Mouse (Mus musculus): ENCODE data around the gene Cdc42. TPM values are rescaled to one million over a fixed set of nuclear protein-coding genes. Genes with fewer than 3 reads are reported as not detected.

Gene Cdc42
- polyA plus RNA-seq, 1 experiment from 2014 or later, result 680 TPM

DNA sequence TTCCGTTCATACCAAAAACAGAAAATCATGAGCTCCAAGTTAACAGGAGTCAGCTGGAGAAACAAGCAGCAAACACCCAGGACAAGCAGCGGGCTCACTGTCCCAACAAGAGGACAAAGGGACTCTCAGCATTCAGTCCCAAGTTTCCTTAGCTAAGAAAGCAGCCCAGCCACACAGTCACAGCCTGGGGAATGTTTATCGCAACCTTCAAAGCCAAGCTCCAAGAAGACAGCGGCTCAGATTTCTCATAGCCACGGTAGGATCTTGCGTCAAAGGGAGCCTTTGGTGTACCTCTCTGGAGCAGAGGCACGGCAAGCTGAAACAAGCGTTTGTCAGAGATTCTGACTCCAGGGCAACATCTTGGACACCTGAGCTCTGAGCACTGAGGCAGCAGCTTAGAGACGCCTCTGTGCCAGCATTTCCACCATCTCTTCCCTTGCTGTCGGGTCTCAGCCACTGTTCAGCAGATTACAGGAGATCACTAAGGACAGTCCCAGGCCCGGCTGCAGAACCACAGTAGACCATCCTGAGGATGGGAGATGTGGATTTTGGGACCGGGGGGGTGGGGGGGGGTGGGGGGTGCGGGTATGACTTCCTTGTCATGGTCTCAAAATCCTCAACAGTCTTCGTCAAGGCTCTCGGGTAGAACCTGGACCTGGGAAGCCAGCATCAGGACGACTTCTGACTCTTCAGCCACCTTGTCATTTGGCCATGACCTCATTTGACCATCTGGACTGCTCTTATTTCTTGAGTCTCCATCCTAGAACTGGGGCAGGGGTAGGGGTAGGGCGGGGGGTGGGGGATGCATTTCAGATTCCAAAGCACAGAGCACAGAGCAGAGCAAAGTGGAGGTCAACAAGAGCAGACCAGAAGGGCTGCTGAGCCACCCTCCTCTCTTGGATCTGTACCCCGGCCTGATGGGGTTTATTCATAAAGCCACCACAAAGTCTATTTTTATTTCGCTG lies 18.1 kb upstream of the Cdc42 start:
- Histone ChIP-seq H3K9me3 (ENCODE audit: control insufficient read depth, low read length) (no peaks in the 10 kb centered on the region), H3K4me2 (replicated peaks; ENCODE audit: low read depth, low read length) (no peak overlapping the region)

DNA sequence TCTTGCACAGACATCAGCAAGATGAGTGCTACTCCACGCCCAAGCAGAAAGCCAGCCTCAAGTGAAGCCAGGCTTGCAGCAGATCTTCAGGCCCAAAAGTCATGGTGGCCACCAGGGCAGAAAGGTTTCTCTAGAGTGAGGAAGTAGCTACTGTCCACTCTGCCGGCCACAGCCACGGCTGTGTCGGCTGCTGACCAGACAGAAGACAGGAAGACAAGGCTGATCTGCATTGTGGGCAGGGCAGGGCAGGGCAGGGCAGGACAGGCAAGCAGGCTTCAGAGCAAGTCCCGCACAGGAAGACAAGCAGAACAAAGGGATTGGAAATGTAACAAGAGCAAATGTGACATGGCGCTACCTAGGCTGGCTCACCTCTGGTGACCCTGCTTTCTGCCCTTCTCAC lies 16.2 kb upstream of the Cdc42 start:
- no peak overlapping the region for H3K4me3 ChIP-seq (ENCODE audit: low read length)
- H3K36me3 ChIP-seq (ENCODE audit: control insufficient read depth, insufficient read depth, low read length), result no peaks in the 10 kb centered on the region
- H3K4me2 ChIP-seq (replicated peaks; ENCODE audit: low read depth, low read length), result no peak overlapping the region
- 47% methylated on average over 6 of the region's 6 CpGs for WGBS
- H3K27me3 ChIP-seq (ENCODE audit: control insufficient read depth, insufficient read depth, low read length), result no peaks in the 10 kb centered on the region
- no peak for ATAC-seq (ENCODE audit: low FRiP score, low TSS enrichment)
- peaks cover 13% of the 10 kb centered on the region; the same call in 1 of the 2 replicates for H3K4me1 ChIP-seq (ENCODE audit: control insufficient read depth, insufficient read depth, low read length)
- H3K9me3 ChIP-seq (ENCODE audit: control insufficient read depth, low read length), result no peaks in the 10 kb centered on the region
- H3K9ac ChIP-seq (ENCODE audit: low read depth, low read length), result no peak overlapping the region
- H3K27ac ChIP-seq (ENCODE audit: low read depth, low read length), result 0 out of 2 replicates have a peak overlapping the region, but pooled peaks have one; percentile 17

More for the DNA sequence above, 18.1 kb upstream of the Cdc42 start:
- whole genome bisulfite sequencing, result 31% methylated on average over 19 of the region's 19 CpGs
- no peak overlapping the region for H3K4me3 ChIP-seq (ENCODE audit: low read length)
- H3K27ac ChIP-seq (ENCODE audit: low read depth, low read length), result peak overlapping the region; percentile 74; the same call in 1 of the 2 replicates
- no peaks in the 10 kb centered on the region for H3K27me3 ChIP-seq (ENCODE audit: control insufficient read depth, insufficient read depth, low read length)
- H3K4me1 ChIP-seq (ENCODE audit: control insufficient read depth, insufficient read depth, low read length), result 0 out of 2 replicates have a peak, but pooled peaks cover 10% of the 10 kb centered on the region
- H3K36me3 ChIP-seq (ENCODE audit: control insufficient read depth, insufficient read depth, low read length), result no peaks in the 10 kb centered on the region
- 0 out of 2 replicates have a peak overlapping the region, but pooled peaks have one; percentile 12 for H3K9ac ChIP-seq (ENCODE audit: low read depth, low read length)
- ATAC-seq (ENCODE audit: low FRiP score, low TSS enrichment), result peak; percentile 37; the same call in 1 of the 2 replicates

DNA sequence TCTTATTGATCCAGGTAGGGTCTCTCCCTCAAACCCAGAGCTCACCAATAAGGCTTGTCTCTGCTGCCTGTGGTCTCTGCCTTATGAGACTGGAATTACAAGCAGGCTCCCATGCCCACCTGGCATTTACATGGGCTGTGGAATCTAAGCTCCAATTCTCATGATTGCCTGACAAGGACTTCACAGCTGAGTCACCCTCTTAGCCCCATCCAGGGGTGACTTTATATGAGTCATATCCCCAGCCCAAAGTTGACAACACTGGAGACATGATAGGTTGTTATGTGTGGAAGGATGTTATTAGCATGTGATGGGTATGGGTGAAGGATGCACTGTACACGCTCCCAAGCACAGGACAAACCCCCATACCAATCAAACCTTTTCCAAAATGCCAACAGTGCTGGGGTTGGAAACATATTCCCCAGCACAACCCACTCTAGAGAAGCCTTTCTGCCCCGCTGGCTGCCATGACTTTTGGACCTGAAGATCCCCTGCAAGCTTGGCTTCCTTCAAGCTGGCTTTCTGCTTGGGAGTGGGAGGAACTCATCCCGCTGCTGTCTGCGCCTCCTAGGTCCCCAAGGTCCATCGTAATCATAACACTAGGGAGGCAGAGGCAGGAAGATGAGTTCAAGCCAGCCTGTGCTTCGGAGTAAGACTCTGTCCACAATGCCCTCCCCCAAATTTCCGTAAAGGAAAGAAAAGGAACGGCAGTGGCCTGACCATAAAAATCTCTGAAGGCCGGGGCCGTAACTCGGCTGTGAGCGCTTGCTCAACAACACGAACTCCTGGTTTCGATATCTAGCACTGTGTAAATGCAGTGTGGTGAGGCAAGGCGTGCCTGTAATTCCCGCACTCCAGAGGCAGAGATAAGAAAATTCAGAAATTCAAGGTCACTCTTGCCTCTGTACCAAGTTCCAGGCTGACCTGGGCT lies 14.3 kb upstream of the Cdc42 start:
- Histone ChIP-seq H3K9ac (ENCODE audit: low read depth, low read length) (no peak overlapping the region), H3K27me3 (ENCODE audit: control insufficient read depth, insufficient read depth, low read length) (no peaks in the 10 kb centered on the region), H3K4me1 (ENCODE audit: control insufficient read depth, insufficient read depth, low read length) (peaks cover 19% of the 10 kb centered on the region), H3K4me3 (ENCODE audit: low read length) (no peak overlapping the region), H3K27ac (ENCODE audit: low read depth, low read length) (no peak overlapping the region), H3K9me3 (ENCODE audit: control insufficient read depth, low read length) (no peaks in the 10 kb centered on the region), H3K4me2 (replicated peaks; ENCODE audit: low read depth, low read length) (no peak overlapping the region), H3K36me3 (ENCODE audit: control insufficient read depth, insufficient read depth, low read length) (no peaks in the 10 kb centered on the region)
- ATAC-seq (ENCODE audit: low FRiP score, low TSS enrichment), result no peak
- 69% methylated on average over 16 of the region's 16 CpGs for WGBS

DNA sequence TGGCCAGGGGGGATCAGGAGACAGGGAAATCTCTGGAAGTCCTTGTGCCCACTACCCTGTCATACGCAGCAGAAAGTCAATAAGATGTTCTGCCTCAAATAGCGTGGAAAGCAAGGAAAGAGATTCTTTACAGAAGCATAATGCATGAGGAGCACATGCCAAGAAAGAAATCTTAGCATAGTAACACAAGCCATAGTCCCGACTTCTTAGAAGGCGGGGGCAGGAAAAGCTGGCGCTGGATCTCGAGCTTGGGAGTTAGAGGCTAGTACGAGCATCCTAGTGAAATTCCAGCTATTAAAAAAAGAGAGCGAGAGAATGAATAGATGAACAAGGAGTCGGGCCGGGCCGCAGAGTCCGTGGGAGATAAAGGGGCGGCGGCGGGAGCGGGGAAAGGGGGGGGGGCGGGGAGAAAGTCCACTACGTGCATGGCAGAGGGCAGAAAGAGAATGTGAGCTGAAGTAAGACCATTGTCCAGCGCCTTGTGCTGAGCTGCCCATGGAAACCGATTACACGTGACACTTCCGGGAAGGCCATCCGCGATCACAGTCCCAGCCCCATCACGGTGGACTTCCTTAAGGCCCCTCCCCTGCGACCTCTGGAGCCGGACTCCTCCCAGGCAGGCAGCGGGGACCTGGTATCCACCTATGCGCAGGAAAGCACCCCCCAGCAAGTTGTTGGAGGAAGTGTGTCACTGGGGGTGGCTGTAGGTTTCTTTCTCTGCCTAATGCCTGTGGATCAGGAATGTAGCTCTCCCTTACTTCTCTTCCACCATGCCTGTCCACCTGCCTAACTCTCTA lies 12.6 kb upstream of the Cdc42 start:
- Histone ChIP-seq H3K4me3 (ENCODE audit: low read length) (peak overlapping the region; percentile 23), H3K9ac (ENCODE audit: low read depth, low read length) (peak overlapping the region; percentile 31), H3K4me2 (replicated peaks; ENCODE audit: low read depth, low read length) (peak overlapping the region; percentile 57), H3K27me3 (ENCODE audit: control insufficient read depth, insufficient read depth, low read length) (no peaks in the 10 kb centered on the region), H3K36me3 (ENCODE audit: control insufficient read depth, insufficient read depth, low read length) (no peaks in the 10 kb centered on the region), H3K9me3 (ENCODE audit: control insufficient read depth, low read length) (no peaks in the 10 kb centered on the region), H3K27ac (ENCODE audit: low read depth, low read length) (no peak overlapping the region), H3K4me1 (ENCODE audit: control insufficient read depth, insufficient read depth, low read length) (peaks cover 15% of the 10 kb centered on the region)
- WGBS, result 13% methylated on average over 28 of the region's 29 CpGs
- peak; percentile 65; the same call in 1 of the 2 replicates for ATAC-seq (ENCODE audit: low FRiP score, low TSS enrichment)

DNA sequence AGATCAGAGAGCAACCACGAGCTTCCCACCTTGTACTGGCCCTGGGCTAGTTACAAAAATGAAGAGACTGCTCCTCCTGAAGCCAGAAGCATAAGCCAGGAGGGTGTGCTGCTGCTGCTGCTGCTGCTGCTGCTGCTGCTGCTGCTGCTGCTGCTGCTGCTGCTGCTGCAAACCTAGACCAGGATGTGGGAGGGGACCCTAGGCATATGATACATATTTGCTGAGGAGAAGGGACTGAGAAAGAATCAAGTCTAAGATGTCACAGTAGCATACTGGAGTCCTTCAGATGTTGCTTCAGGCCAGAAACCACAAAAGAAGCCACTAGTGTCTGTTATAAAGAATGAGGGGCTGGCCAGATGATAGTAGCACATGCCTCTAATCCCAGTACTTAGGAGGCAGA lies 10.7 kb upstream of the Cdc42 start:
- H3K36me3 ChIP-seq (ENCODE audit: control insufficient read depth, insufficient read depth, low read length), result no peaks in the 10 kb centered on the region
- 4% methylated on average over 1 of the region's 1 CpGs for WGBS
- peak overlapping the region; percentile 27; the same call in 1 of the 2 replicates for H3K27ac ChIP-seq (ENCODE audit: low read depth, low read length)
- no peak overlapping the region for H3K9ac ChIP-seq (ENCODE audit: low read depth, low read length)
- no peak overlapping the region for H3K4me3 ChIP-seq (ENCODE audit: low read length)
- H3K27me3 ChIP-seq (ENCODE audit: control insufficient read depth, insufficient read depth, low read length), result no peaks in the 10 kb centered on the region
- H3K4me1 ChIP-seq (ENCODE audit: control insufficient read depth, insufficient read depth, low read length), result peaks cover 9% of the 10 kb centered on the region
- no peaks in the 10 kb centered on the region for H3K9me3 ChIP-seq (ENCODE audit: control insufficient read depth, low read length)
- H3K4me2 ChIP-seq (replicated peaks; ENCODE audit: low read depth, low read length), result no peak overlapping the region
- no peak for ATAC-seq (ENCODE audit: low FRiP score, low TSS enrichment)

DNA sequence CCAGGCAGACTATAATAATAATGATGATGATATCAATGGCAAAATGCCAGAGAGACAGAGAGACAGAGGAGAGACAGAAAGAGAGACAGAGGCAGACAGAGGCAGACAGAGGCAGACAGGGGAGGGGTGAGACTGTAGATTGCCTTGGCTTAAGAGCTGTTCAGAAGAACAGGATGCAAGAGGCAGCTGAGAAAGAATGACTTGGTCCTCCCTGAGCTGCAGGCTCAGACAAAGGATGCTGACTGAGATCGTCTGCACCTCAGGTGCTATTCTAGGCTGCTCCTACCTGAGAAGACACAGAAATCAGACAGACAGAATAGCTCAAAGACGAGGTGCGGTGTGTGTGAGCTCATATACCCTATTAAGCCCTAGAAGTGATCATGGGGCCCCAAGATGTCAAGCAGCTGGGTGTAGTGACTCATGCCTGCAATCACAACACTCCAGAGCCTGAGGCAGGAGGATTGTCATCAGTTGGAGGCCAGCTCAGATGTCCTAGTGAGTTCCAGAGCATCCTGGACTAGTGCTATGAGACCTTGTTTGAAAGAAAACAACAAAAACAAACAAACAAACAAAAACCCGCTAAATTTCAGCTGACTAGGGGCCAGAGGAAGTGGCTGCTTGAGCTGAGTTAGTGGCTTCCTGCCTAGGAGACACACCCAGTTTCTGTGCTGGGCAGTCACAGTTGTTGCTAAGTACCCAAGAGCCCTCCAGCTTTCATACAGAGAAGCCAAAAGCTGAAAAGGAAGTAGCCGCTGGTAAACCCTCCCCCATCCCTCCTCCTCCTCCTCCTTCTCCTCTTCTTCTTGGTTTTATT lies 10.0 kb upstream of the Cdc42 start:
- Histone ChIP-seq H3K36me3 (ENCODE audit: control insufficient read depth, insufficient read depth, low read length) (no peaks in the 10 kb centered on the region), H3K4me2 (replicated peaks; ENCODE audit: low read depth, low read length) (no peak overlapping the region), H3K9ac (ENCODE audit: low read depth, low read length) (no peak overlapping the region), H3K4me3 (ENCODE audit: low read length) (no peak overlapping the region), H3K4me1 (ENCODE audit: control insufficient read depth, insufficient read depth, low read length) (peaks cover 9% of the 10 kb centered on the region), H3K9me3 (ENCODE audit: control insufficient read depth, low read length) (no peaks in the 10 kb centered on the region), H3K27me3 (ENCODE audit: control insufficient read depth, insufficient read depth, low read length) (no peaks in the 10 kb centered on the region), H3K27ac (ENCODE audit: low read depth, low read length) (0 out of 2 replicates have a peak overlapping the region, but pooled peaks have one; percentile 5)
- 37% methylated on average over 5 of the region's 5 CpGs for WGBS
- ATAC-seq (ENCODE audit: low FRiP score, low TSS enrichment), result no peak

DNA sequence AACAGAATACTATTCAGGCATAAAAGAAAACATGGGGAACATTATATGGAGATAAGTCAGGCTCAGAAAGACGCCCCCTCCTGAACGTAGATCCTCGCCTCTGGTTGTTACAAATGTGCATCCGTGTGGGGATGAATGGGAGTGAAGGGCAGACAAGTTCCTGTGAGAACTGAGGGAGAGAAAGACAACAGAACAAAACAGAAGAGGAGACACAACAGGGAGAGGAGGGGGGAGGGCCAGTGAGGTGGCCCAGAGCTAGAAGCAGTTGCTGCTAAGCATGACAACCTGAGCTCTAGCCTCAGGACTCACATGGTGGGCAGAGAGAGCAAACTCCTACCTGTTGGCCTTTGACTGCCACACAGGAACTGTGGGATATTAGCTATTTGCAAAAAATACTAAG lies 8.6 kb upstream of the Cdc42 start:
- WGBS, result 88% methylated on average over 4 of the region's 4 CpGs
- Histone ChIP-seq H3K27me3 (ENCODE audit: control insufficient read depth, insufficient read depth, low read length) (no peaks in the 10 kb centered on the region), H3K9me3 (ENCODE audit: control insufficient read depth, low read length) (no peaks in the 10 kb centered on the region), H3K27ac (ENCODE audit: low read depth, low read length) (no peak overlapping the region), H3K4me2 (replicated peaks; ENCODE audit: low read depth, low read length) (no peak overlapping the region), H3K4me3 (ENCODE audit: low read length) (no peak overlapping the region), H3K4me1 (ENCODE audit: control insufficient read depth, insufficient read depth, low read length) (peaks cover 9% of the 10 kb centered on the region), H3K36me3 (ENCODE audit: control insufficient read depth, insufficient read depth, low read length) (no peaks in the 10 kb centered on the region), H3K9ac (ENCODE audit: low read depth, low read length) (no peak overlapping the region)
- ATAC-seq (ENCODE audit: low FRiP score, low TSS enrichment), result no peak
